Mouse (Mus musculus) T-cell, adult 2 months (primary cell): ENCODE results near the gene Trpc4.
A peak's percentile ranks its signal among the peaks of the same experiment; 100 is the strongest.

Experiments
- DNase-seq: peaks from one replicate; pipeline ENCODE4 v3.0.0; 2022; ENCODE audit warnings: low spot score

Trpc4 gene

DNA sequence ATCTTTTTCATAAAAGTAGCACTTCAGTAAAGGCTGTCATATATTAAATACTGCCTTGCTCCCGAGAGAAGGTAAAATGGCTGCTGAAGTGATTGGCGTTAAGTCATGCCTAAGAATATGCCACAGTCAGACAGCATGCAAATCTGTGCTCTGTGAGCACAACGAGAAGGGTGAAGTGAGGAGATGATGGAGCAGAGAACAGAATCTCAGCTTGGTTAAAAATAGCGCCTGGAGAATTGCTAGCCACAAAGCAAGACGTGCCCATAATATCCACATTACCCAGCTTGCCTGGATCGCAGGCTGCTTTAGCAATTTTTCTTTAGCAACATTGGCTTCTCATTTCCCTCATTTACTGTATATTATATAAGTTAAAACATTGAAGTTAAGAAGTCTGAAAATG is 113.3 kb downstream of the Trpc4 start:
- no peak for DNase-seq

DNA sequence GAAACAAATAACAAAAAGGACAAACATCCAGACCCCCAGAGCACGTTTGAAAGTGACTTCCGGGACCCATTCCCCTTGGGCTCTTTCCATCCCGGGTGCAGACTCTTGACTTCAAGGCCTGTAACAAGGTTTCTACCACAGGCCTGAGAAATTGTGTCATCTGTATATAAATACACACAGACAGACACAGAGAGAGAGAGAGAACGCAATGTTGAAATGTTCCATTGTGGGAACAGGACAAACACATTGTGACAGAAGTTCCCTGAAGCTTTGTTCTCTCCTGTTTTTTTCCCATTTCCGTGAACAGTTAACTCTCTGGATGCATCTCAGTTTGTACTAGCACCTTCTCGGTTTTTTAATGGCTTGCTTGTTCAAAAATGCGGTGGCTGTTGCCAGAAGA is 118.8 kb downstream of the Trpc4 start:
- no peak for DNase-seq

DNA sequence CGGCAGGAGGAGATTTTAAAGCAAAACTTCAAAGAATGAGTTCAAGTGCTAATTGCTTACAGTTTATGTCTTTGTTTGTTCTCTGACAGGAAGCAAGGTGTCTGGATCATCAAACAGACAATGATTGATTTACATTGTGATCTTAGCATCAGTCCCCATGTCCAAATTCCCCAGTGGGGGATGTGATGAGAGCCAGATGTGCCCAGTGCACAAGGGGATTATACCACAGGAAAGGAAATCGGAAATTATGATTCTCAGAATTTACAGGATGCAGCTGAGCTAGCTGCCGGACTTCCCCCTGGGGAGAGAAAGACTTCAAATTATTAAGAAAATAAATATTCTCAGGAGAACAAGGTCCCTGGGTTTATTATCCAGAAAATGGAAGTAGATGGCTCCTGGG is 133.9 kb downstream of the Trpc4 start:
- no peak for DNase-seq

DNA sequence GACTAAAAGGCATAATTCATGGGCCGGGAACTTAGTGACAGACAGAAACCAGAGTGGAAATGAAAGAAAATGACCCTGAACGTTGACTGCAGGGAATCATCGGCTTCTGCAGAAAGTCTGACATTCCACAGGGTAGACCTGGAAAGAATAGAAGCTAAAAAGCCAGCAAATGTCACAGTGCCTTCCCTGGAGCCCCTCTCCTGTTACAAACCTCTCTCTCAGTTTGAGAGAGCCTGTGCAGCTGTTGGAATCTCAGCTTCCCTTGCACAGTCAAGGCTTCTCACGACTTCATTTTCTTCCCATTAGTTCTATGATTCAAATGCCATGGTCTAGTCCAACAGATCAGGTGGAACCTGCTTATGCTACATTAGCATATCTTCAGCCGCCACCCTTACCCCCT is 154.8 kb downstream of the Trpc4 start:
- DNase-seq, result no peak

DNA sequence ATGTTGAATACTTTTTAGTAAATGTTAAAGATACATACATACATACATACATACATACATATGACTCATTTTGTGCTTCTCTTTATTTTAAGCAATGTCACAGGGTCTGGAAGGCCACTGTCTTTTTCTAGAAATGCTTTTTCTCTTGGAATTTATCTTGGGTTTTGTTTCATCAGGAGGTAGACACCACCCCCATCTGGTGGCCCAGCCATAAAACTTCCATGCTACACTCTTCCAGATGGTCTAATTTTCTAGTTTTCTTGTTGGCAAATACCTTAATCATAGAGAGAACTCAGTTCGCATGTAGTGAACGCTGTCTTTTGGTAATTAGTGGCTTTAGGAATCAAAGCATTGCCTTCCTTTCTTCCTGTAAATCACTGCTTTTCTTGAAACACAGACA is 158.2 kb downstream of the Trpc4 start:
- no peak for DNase-seq

DNA sequence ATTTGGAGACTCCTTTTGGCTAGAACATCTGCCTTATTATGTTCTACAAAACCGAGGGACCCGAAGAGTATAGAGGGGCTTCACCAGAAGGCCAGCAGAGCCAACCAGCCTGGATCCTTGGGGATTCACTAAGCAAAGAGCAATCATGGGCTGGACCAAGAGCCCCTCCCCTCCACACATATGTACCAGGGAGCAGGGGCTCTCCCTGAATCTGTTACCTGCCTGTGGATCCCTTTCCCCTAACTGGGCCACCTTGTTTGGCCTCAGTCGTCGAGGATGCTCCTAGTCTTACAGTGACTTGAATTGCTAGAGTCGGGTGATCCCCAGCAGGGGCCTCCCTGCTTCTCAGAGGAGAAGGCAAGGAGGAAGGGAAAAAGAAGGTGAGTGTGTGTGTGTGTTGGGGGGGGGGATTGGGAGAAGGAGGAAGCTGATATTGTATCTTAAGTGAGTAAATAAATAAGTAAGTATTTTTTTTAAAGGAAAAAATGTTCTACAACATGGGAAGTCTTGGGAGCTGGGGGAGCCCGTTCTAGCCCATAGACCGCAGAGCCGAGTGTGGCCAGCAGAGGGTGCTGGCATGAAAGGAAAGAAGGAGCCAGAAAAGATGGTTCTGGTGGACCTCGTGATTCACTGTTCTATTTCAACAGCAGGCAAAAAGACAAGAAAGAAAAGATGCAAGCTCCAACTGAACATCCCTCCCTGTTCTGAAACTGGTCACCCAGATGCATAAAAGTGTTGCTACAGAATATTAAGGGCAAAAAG is 197.2 kb downstream of the Trpc4 start:
- DNase-seq, result peak; percentile 38

DNA sequence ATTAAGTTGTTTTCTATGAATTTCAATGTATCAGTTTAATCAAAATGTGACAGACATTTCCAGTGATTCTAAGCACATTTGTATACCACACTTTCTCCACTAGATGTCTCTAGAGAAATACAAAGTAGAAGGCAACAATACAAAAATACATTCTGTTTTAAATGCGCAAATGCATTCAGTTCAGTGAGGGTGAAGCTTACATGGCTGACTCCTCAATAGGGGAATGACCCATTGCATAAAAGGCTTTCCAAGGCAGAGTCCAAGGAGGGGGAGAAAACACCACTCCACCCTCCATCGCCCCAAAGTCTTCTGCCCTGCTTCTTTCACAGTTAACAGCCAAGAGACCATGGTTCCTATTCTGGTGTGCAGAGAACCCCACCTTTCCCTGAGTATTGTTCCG is 201.7 kb downstream of the Trpc4 start:
- no peak for DNase-seq

DNA sequence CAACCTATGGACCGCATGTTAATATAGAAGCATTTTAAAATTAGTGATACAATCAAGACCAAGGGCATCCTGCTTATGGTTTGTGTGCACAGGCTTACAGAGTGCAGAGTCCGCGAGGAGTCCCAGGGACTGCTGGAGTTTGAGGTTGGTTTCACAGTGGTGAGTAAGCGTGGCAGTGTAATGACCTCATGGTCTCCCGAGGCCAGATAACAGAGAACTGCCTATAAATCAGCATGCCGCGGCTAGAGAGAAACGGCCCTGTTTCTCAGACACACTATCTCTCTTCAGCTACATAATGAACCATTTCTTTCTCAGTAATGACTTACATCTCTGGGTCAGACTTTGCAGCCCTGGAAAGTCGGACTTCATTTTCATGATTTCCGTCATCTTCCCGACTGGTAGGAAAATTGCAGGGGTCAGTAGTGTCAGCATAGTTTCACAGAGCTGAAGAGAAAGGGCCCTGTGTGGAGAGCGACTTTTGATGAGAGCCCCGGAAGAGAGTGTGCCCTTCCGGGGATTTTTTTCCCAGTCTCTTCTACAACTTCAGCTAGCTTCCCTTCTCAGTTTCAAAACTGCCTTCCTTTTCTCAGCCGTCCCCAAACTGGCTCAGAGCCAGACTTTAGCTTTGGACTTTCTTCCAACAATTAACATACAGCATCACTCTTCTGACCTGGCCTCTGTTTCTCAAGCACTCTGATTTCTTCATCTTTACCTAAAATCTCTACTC is 202.8 kb downstream of the Trpc4 start:
- no peak for DNase-seq

DNA sequence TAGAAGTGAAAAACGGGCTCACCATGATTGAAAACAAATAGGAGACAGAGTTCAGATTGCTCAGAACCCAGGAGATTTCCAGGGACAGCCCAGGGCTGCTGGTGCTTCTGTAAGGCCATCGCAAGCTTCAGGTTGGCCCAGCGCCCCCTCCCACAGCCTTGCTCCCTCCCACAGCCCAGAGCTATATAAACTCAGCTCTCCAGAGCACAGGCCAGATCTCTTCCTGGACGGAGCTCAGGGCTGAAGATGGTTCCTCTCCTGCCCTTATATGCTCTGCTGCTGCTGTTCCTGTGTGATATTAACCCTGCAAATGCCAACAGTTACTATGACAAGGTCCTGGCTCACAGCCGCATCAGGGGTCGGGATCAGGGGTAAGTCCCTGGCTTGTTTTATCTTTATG is 205.1 kb downstream of the Trpc4 start, which contains the start of gene Postn:
Gene Postn, plus strand, starts transcription at position 213 of the 400 bp plus-strand sequence.
- no peak for DNase-seq

DNA sequence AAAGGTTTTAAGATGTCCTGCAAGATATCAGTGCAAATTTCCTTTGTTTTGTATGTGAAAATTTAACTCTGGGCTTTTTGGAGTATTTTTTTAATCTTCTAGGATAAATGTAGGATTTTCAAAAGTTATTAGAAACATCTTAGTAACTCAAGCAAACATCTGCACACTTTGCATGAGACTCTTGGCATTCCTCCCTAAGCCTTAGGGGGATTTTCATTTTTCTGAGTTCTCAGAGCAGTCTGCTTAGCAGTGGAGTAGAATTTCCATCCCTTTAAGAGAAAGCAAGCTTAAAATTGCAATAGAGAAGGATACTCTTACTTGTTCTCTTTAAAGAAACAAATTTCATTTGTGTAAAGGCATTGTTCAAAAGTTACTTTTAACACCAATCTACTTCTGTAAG is 205.8 kb downstream of the Trpc4 start:
- no peak for DNase-seq
